Mouse (Mus musculus) kidney, embryonic 15.5 days (tissue): Measurements from ENCODE around the gene Scarf1. TPM values are rescaled to one million over a fixed set of nuclear protein-coding genes. Genes with fewer than 3 reads are reported as not detected.
A peak's percentile ranks its signal among the peaks of the same experiment; 100 is the strongest.

Experiments used
- ATAC-seq: fragments of 200-750 bp; cut with Nextera tagmentation; replicated peaks from 2 replicates; pipeline ENCODE4 v1.8.0; 2017; ENCODE audit warnings: moderate TSS enrichment; ENCODE audit not compliant: low FRiP score
- H3K27ac ChIP-seq: fragments of 300-500 bp; sonication (generic); 2 replicates; pipeline ENCODE4 v1.5.1; 2015; ENCODE audit warnings: mild to moderate bottlenecking, inconsistent platforms
- H3K27me3 ChIP-seq: fragments of 300-500 bp; sonication (generic); 2 replicates; pipeline ENCODE4 v1.6.1; 2015; ENCODE audit warnings: inconsistent platforms
- H3K36me3 ChIP-seq: fragments of 300-500 bp; sonication (generic); 2 replicates; pipeline ENCODE4 v1.6.1; 2015; ENCODE audit warnings: inconsistent platforms
- H3K4me1 ChIP-seq: fragments of 300-500 bp; sonication (generic); 2 replicates; pipeline ENCODE4 v1.6.1; 2015; ENCODE audit warnings: inconsistent platforms
- H3K4me2 ChIP-seq: fragments of 300-500 bp; sonication (generic); 2 replicates; pipeline ENCODE4 v1.6.1; 2015; ENCODE audit warnings: moderate library complexity, mild to moderate bottlenecking, inconsistent platforms
- H3K4me3 ChIP-seq: fragments of 300-500 bp; sonication (generic); replicated peaks from 2 replicates; pipeline ENCODE4 v1.5.1; 2015; ENCODE audit warnings: mild to moderate bottlenecking, inconsistent platforms
- H3K9ac ChIP-seq: fragments of 300-500 bp; sonication (generic); 2 replicates; pipeline ENCODE4 v1.6.1; 2015; ENCODE audit warnings: mild to moderate bottlenecking, inconsistent platforms
- H3K9me3 ChIP-seq: fragments of 300-500 bp; sonication (generic); replicated peaks from 2 replicates; pipeline ENCODE4 v1.6.1; 2016; ENCODE audit warnings: inconsistent platforms
- WGBS: fragments of 180-500 bp; shearing (Covaris S2); methylation state at CpG from one replicate; pipeline ENCODE4 v1.1.7; 2015; ENCODE audit warnings: mixed read lengths; 5-methylcytosine and 5-hydroxymethylcytosine counted together
- polyA plus RNA-seq: library from polyadenylated mRNA; unstranded; fragments of >200 nt; fragmentation: Nextera tagmentation; extraction: Ambion mirVana; gene quantifications from 2 replicates; pipeline ENCODE4 v1.2.1, GENCODE M21; 2015

Gene Scarf1
- polyA plus RNA-seq, 1 experiment from 2014 or later = 15.4 TPM

DNA sequence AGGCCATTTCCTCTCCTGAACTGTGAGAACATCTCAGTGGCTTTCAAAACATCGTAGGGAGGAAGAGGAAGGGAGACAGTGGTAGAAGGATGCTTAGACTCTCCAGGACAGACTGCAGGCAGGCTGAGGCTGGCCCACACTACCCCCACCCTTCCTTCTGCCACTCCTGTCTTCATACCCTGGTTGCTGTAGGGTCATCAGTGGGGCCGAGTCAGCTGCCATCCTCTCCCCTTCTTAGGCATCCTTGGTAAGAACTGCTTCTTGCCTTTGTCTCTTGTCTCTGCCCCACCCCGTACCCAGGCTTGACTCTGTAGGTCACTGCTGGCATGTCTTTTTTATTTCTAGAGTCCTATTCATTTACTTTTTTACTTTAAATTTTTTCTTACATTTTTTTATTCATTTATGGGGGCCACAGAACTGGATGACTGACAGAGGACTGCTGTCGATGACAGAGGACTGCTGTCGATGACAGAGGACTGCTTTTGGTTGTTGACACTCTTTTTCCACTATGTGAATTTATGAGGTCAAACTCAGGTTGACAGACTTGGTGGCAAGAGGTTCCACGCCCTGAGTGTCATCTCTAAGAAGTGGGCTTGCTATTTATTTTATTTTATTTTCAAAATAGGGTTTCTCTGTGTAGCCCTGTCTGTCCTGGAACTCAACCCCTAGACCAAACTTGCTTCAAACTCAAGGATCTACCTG lies 20.1 kb downstream of the Scarf1 start:
- Histone ChIP-seq H3K27ac (no peak overlapping the region), H3K4me3 (peak overlapping the region; percentile 72; the same call in 1 of the 2 replicates), H3K4me2 (peak overlapping the region; percentile 98), H3K36me3 (no peaks in the 10 kb centered on the region), H3K9me3 (no peaks in the 10 kb centered on the region), H3K27me3 (no peaks in the 10 kb centered on the region), H3K9ac (no peak overlapping the region), H3K4me1 (peaks cover 47% of the 10 kb centered on the region)
- 68% methylated on average over 6 of the region's 6 CpGs for WGBS
- no peak for ATAC-seq

DNA sequence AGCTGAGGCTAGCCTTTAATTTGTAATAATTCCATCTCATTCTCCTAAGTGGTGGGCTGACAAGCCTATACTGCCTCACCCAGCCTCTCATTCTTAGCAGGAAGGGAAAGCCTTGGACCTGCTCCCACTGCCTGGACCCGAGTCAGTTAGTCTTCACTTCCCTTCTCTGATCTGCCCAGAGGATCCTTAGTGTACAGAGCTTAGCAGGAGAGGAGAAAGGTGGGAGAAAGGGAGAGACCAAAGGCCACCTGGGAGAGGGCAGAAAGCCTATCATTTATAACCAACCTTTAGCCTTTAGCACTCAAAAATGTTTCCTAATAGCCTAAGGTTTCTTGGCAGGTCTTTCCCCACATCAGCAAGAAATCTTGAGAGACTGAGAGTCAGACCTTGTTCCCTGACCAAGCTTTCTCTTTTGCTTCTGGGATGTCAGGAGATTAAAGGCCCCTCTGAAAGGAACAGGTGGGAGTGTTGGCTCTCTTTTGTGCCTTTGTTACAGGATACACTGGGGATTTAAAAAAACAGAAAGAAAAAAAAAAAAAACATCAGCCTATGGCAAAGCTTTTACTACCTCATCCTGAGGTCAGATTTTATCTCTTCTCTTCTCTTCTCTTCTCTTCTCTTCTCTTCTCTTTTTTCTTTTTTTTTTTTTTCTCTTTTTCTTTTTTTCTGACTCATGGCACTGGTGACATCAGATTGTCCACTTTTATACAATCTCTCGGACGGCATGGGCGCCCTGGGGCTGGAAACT lies 21.1 kb downstream of the Scarf1 start:
- 36% methylated on average over 4 of the region's 4 CpGs for WGBS
- Histone ChIP-seq H3K4me1 (peaks cover 53% of the 10 kb centered on the region), H3K27ac (peak overlapping the region; percentile 72), H3K4me3 (no peak overlapping the region), H3K9ac (no peak overlapping the region), H3K36me3 (no peaks in the 10 kb centered on the region), H3K4me2 (peak overlapping the region; percentile 29), H3K27me3 (no peaks in the 10 kb centered on the region), H3K9me3 (no peaks in the 10 kb centered on the region)
- no peak for ATAC-seq

DNA sequence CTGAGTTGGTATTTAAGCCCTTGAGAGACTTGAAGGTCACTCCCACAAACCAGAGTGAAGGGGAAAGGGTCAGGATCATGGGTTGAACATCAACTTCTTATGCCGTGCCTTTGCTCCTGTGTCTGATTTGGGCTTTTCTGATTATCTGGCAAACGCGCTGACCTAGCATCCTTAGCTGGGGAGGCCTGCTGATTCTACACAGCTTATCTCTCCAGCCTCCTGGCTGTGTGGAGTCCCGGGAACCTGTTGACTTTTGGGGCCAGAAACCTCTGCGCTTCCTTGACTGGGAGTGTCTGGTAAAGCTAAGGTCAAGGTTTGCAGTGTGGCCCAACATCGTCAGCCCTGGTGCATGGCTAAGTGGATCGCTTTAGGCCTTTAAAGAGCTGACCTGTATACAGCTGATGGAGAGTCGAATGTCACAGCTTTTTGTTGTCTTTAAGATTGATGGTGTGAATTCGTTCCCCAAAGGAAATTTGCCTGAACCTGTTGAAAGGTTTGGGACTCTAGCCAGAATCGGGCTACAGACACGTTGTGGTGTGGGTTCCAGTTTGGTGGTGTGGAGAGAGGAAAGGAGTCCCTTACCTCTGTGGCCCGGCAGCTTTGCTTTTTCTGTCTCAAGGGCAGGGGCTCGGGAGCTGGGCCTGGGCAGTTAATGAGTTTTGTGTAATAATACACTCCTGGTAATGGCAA lies 21.9 kb downstream of the Scarf1 start:
- WGBS = 20% methylated on average over 13 of the region's 13 CpGs
- peak overlapping the region; percentile 66 for H3K27ac ChIP-seq

DNA sequence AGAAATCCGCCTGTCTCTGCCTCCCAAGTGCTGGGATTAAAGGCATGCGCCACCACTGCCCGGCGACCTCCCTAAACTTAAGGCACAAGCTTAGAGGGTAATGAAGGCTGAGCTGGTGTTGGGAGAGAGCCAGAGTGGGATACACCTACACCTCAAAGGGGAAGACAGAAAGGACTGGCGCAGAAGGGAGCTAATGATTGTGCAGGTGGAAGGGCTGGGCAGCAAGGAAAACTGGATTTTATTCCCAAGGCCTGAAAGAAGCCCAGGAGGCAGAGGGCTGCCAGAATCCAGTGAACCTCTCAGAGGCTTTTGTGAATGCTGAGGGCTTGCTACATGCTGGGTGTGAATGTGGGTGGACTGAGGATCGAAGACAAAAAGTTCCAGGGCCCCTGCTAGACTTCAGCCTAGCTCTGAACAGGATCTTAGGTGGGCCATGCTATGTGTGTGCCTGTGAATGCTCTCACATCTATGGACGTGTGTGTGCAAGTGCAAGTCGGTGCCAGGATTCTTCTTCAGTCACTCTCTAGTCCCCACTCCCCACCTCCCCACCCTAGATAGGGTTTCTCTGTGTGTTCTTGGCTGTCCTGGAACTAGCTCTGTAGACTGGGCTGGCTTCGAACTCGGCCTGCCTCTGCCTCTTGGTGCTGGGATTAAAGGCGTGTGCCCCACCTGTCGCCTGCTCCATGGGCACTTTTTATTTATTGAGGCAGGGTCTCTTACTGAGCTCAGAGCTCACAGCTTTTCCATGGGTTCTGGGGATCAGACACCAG lies 23.1 kb downstream of the Scarf1 start:
- Histone ChIP-seq H3K36me3 (no peaks in the 10 kb centered on the region), H3K4me2 (no peak overlapping the region), H3K9me3 (no peaks in the 10 kb centered on the region), H3K4me3 (no peak overlapping the region), H3K4me1 (peaks cover 62% of the 10 kb centered on the region), H3K9ac (no peak overlapping the region), H3K27ac (no peak overlapping the region), H3K27me3 (no peaks in the 10 kb centered on the region)
- ATAC-seq = no peak
- 93% methylated on average over 12 of the region's 12 CpGs for WGBS

More for the DNA sequence above, 21.9 kb downstream of the Scarf1 start:
- ATAC-seq = no peak
- no peaks in the 10 kb centered on the region for H3K36me3 ChIP-seq
- peaks cover 55% of the 10 kb centered on the region for H3K4me1 ChIP-seq
- no peak overlapping the region for H3K4me3 ChIP-seq
- no peak overlapping the region for H3K9ac ChIP-seq
- H3K9me3 ChIP-seq = no peaks in the 10 kb centered on the region
- no peaks in the 10 kb centered on the region for H3K27me3 ChIP-seq
- peak overlapping the region; percentile 29 for H3K4me2 ChIP-seq

DNA sequence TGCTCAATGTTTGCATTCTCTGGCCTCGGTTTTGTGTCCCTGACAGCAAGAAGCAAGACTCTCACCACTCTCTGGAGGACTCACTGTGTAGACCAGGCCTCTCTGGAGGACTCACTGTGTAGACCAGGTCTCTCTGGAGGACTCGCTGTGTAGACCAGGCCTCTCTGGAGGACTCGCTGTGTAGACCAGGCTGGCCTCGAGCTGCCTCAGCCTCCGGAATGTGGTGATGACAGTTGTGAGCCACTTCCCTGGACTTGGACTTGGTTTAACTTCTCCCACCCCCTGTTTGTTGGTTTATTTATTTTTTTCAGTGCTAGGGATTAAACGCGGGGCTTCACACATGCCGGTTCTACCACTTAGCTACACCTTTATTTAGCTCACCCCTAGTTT lies 23.7 kb downstream of the Scarf1 start:
- H3K4me3 ChIP-seq = no peak overlapping the region
- no peak for ATAC-seq
- no peaks in the 10 kb centered on the region for H3K27me3 ChIP-seq
- WGBS = 89% methylated on average over 8 of the region's 8 CpGs
- H3K9me3 ChIP-seq = no peaks in the 10 kb centered on the region
- H3K4me1 ChIP-seq = peaks cover 62% of the 10 kb centered on the region
- no peak overlapping the region for H3K4me2 ChIP-seq
- H3K9ac ChIP-seq = no peak overlapping the region
- H3K27ac ChIP-seq = no peak overlapping the region
- H3K36me3 ChIP-seq = no peaks in the 10 kb centered on the region

DNA sequence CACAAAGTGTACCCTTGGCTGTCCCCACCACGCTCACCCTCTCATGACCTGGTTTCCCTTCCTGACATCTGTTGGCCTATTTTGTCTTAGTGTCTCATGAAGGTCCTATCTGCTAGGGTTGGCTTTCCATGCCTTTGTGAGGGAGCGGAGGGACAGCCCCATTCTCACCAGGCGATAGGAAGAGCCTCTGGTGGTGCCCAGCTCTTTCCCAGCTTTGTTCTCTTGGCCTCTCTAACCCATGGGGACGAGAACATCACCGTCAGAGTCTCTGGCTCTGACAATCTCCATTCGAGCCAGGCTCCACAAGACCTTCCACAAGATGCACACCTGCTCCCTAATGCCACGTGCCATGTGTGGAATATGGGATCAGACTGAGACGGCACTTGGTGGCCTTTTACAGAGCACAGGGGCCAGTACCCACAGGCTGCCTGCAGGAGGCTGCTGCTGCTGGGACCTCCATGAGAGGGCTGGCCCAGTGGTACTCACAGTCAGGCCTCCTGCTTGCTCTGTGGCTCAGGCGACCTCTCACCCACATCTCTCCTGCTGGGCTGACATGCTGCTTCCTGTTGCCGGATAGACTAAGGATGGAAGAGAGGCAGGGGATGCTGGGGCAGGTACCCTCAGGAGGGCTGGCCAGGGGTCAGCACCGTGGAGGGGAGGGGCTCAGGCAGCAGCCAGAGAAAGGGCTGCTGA lies 24.3 kb downstream of the Scarf1 start:
- 0 out of 2 replicates have a peak, but pooled peaks have one; percentile 44 for ATAC-seq
- H3K9ac ChIP-seq = no peak overlapping the region

DNA sequence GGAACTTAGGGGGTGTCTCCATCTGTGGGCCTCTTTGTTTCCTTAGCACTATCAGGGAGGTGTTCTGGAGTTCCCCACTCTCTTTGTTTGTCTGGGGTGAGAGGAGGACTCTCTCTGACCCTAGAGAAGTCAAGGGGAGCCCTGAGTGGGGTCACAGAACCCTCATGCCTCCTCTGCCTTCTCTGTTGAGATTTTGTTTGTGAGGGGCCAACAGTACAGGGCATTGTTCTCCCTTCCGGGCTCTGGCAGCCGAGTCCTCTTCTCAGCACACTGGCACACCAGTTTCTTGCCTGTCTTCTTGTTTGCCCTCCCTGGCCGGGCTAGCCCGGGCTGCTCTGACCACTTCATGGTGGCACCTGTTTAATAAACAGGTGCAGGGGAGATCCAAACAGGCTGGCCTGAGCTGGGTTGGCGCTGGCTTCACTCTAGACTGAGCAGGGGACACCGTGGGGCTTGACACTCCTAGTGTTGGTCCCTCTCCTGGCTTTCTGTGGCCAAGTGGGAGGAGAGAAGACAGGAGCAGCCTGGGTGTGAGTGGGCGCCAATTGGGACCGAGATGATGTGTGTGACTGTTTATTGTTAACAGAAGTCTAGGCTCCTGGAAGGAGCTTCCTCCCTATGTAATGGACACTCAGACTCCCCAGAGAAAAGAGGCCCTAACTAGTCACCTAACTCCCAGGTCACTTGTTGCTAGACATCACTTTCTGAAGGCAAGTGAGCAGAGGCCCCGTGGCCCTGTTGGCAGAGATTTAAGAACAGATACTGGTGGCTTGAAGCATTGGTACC lies 25.0 kb downstream of the Scarf1 start:
- Histone ChIP-seq H3K9me3 (no peaks in the 10 kb centered on the region), H3K4me1 (peaks cover 48% of the 10 kb centered on the region), H3K9ac (no peak overlapping the region), H3K4me3 (no peak overlapping the region), H3K27me3 (no peaks in the 10 kb centered on the region), H3K27ac (peak overlapping the region; percentile 56), H3K36me3 (no peaks in the 10 kb centered on the region), H3K4me2 (no peak overlapping the region)
- 54% methylated on average over 9 of the region's 9 CpGs for WGBS
- ATAC-seq = no peak

More for the DNA sequence above, 24.3 kb downstream of the Scarf1 start:
- no peaks in the 10 kb centered on the region for H3K9me3 ChIP-seq
- no peaks in the 10 kb centered on the region for H3K36me3 ChIP-seq
- no peak overlapping the region for H3K4me2 ChIP-seq
- no peak overlapping the region for H3K4me3 ChIP-seq
- 54% methylated on average over 11 of the region's 11 CpGs for WGBS
- no peaks in the 10 kb centered on the region for H3K27me3 ChIP-seq
- H3K27ac ChIP-seq = peak overlapping the region; percentile 57
- H3K4me1 ChIP-seq = peaks cover 56% of the 10 kb centered on the region

DNA sequence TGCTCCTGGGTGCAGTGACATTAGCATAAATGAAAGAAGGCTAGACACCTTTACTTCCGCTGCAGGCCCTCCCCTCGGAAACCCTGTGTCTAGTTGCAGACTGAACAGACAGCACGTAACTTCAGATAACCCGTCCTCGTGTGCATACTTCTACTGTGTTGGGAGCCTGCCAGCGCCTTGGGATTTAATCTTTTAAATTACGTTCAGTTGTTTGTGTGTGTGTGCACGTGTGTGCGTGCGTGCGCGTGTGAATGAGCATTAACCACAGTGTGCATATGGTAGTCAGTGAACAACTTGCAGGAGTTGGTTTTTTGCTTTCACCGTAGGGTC lies 25.6 kb downstream of the Scarf1 start:
- ATAC-seq = no peak
- H3K4me2 ChIP-seq = no peak overlapping the region
- WGBS = 81% methylated on average over 13 of the region's 13 CpGs
- no peaks in the 10 kb centered on the region for H3K36me3 ChIP-seq
- H3K27ac ChIP-seq = peak overlapping the region; percentile 56; the same call in 1 of the 2 replicates
- H3K9me3 ChIP-seq = no peaks in the 10 kb centered on the region
- no peak overlapping the region for H3K9ac ChIP-seq
- H3K4me1 ChIP-seq = peaks cover 48% of the 10 kb centered on the region
- H3K4me3 ChIP-seq = no peak overlapping the region
- H3K27me3 ChIP-seq = no peaks in the 10 kb centered on the region

DNA sequence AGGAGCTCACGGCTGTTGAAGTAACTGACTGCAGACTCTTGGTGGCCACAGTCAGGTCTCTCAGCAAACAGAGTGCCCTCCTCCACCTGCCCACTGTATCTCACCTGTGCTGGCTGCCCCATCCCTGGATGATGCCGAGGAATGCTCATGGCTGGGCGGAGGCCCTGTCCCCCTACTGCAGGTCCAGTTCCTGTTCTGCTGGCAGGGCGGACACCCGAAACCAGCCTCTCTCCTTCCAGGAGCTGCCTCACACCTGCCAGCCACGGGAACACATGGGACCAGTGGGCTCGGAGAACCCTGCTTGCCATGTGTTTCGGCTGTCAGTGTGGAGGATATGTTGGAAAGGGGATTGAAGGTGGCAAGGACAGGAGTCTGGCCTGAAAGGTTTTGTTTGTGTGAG lies 26.9 kb downstream of the Scarf1 start:
- ATAC-seq = no peak
- Histone ChIP-seq H3K4me3 (no peak overlapping the region), H3K9ac (no peak overlapping the region), H3K36me3 (no peaks in the 10 kb centered on the region), H3K27ac (no peak overlapping the region), H3K4me1 (peaks cover 38% of the 10 kb centered on the region), H3K4me2 (no peak overlapping the region), H3K27me3 (no peaks in the 10 kb centered on the region), H3K9me3 (no peaks in the 10 kb centered on the region)
- WGBS = 82% methylated on average over 8 of the region's 8 CpGs

DNA sequence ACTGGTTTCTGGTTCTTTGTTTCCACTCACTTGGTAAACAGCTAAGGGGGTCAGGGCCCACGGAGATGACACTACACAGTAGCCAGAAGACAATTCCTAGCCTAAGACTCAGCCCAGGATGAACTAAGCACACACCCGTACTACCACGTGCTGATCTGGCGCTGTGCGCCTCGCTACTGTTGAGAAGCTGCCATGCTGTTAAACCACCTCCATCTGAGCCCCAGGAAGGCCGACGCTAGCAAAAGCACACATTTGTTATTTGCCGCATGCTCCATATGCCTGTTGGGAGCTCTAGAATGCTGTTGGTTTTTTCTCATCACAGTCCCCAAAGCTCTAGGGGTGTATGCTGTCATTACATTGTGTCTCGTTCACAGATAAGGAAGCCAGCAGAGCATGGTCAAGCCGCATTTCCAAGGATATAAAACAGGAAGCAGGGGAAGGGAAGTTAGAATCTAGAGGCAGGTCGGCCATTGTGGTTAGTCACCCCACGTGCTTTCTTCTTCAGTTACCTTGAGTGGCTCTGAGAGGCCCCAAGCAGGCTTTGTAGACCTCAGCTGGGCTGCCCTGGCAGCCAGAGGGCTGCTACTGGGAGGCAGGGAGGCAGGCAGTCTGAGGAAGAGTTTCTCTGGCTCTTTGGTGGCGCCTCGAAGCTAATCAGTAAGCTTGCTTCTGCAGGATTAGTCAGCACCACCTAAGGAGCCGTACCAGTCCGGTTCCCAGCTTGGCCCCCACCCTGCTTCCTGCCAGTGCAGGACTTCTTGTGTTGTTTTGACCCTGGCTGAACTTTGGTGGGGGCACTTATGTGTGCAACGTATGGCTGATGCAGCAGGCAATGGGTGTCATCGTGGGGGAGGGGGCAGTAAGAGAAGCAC lies 27.6 kb downstream of the Scarf1 start:
- no peaks in the 10 kb centered on the region for H3K9me3 ChIP-seq
- H3K4me2 ChIP-seq = no peak overlapping the region
- no peaks in the 10 kb centered on the region for H3K27me3 ChIP-seq
- H3K9ac ChIP-seq = no peak overlapping the region
- WGBS = 69% methylated on average over 19 of the region's 19 CpGs
- H3K4me3 ChIP-seq = no peak overlapping the region
- peaks cover 31% of the 10 kb centered on the region for H3K4me1 ChIP-seq
- no peak for ATAC-seq
- no peaks in the 10 kb centered on the region for H3K36me3 ChIP-seq
- H3K27ac ChIP-seq = peak overlapping the region; percentile 41
